Mouse (Mus musculus) limb, embryonic 10.5 days (tissue): ENCODE measurements around the gene Hipk1. TPM values are rescaled to one million over a fixed set of nuclear protein-coding genes. Genes with fewer than 3 reads are reported as not detected.
"Not testable (repeated sequence)": the region's sequence is repeated elsewhere in the genome, so short reads cannot be mapped to it uniquely, and the experiment has no call there.

Experiments used
- DNase-seq: peaks from one replicate; pipeline ENCODE4 v3.0.0-alpha.2; 2017; ENCODE audit warnings: low spot score
- H3K27ac ChIP-seq: fragments of 300-500 bp; sonication (generic); 2 replicates; pipeline ENCODE4 v1.5.1; 2016; ENCODE audit warnings: mild to moderate bottlenecking
- H3K27me3 ChIP-seq: fragments of 300-500 bp; sonication (generic); 2 replicates; pipeline ENCODE4 v1.6.1; 2016; ENCODE audit warnings: low read depth, mild to moderate bottlenecking; ENCODE audit not compliant: poor library complexity, severe bottlenecking
- H3K36me3 ChIP-seq: fragments of 300-500 bp; sonication (generic); 2 replicates; pipeline ENCODE4 v1.6.1; 2016; ENCODE audit warnings: mild to moderate bottlenecking, moderate library complexity
- H3K4me1 ChIP-seq: fragments of 300-500 bp; sonication (generic); 2 replicates; pipeline ENCODE4 v1.6.1; 2016
- H3K4me3 ChIP-seq: fragments of 300-500 bp; sonication (generic); 2 replicates; pipeline ENCODE4 v1.5.1; 2016; ENCODE audit warnings: mild to moderate bottlenecking, moderate library complexity
- H3K9me3 ChIP-seq: fragments of 300-500 bp; sonication (generic); replicated peaks from 2 replicates; pipeline ENCODE4 v1.6.1; 2016; ENCODE audit warnings: mild to moderate bottlenecking
- WGBS: fragments of 180-500 bp; shearing (Covaris S2); methylation state at CpG from one replicate; pipeline ENCODE4 v1.1.7; 2016; 5-methylcytosine and 5-hydroxymethylcytosine counted together
- polyA plus RNA-seq: library from polyadenylated mRNA; unstranded; fragments of >200 nt; fragmentation: Nextera tagmentation; extraction: Ambion mirVana; gene quantifications from 2 replicates; pipeline ENCODE4 v1.2.1, GENCODE M21; 2016

Hipk1 gene
- polyA plus RNA-seq, 1 experiment from 2014 or later: 10.6 TPM

GRCm38 (mm10) chr3:103810967-103811366 lies 19.6 kb upstream of the Hipk1 start:
- Histone ChIP-seq H3K36me3 (peaks cover 47% of the 10 kb centered on the region), H3K9me3 (no peaks in the 10 kb centered on the region), H3K27me3 (no peaks in the 10 kb centered on the region), H3K27ac (no peak overlapping the region), H3K4me1 (peaks cover 18% of the 10 kb centered on the region), H3K4me3 (no peak overlapping the region)
- WGBS: 90% methylated on average over 6 of the region's 6 CpGs
- no peak for DNase-seq

GRCm38 (mm10) chr3:103809799-103810150 lies 18.4 kb upstream of the Hipk1 start:
- Histone ChIP-seq H3K9me3 (no peaks in the 10 kb centered on the region), H3K4me1 (peaks cover 18% of the 10 kb centered on the region), H3K4me3 (peak overlapping the region; percentile 84), H3K36me3 (peaks cover 46% of the 10 kb centered on the region), H3K27ac (peak overlapping the region; percentile 92), H3K27me3 (no peaks in the 10 kb centered on the region)
- DNase-seq: no peak
- WGBS: 3% methylated on average over 14 of the region's 14 CpGs

- H3K27me3 ChIP-seq: no peaks in the 10 kb centered on the region
- WGBS: under 1% methylated on average over 64 of the region's 70 CpGs
- peak within 1 kb of the TSS; percentile 84 for H3K4me3 ChIP-seq
- peak within 1 kb of the TSS; percentile 92 for H3K27ac ChIP-seq
- no peaks in the 10 kb centered on the region for H3K9me3 ChIP-seq
- H3K36me3 ChIP-seq: peaks cover 48% of the 10 kb centered on the region
- peaks cover 18% of the 10 kb centered on the region for H3K4me1 ChIP-seq
- peak; percentile 95 for DNase-seq
Measured at GRCm38 (mm10) chr3:103808891-103809798, 17.8 kb upstream of the Hipk1 start, which contains the start of the genes Dclre1b, Ap4b1 and Gm43064. TSS of gene Dclre1b (minus strand) at chr3:103809444. TSS of gene Ap4b1 (plus strand) at chr3:103809520. TSS of gene Gm43064 (plus strand) at chr3:103809573.

GRCm38 (mm10) chr3:103805671-103806070 lies 14.3 kb upstream of the Hipk1 start:
- peaks cover 67% of the 10 kb centered on the region for H3K36me3 ChIP-seq
- no peak overlapping the region for H3K4me3 ChIP-seq
- DNase-seq: no peak
- H3K9me3 ChIP-seq: no peaks in the 10 kb centered on the region
- H3K4me1 ChIP-seq: peaks cover 18% of the 10 kb centered on the region
- whole genome bisulfite sequencing: 89% methylated on average over 1 of the region's 1 CpGs
- H3K27ac ChIP-seq: no peak overlapping the region
- H3K27me3 ChIP-seq: no peaks in the 10 kb centered on the region

- Histone ChIP-seq H3K36me3 (peaks cover 68% of the 10 kb centered on the region), H3K27me3 (no peaks in the 10 kb centered on the region), H3K9me3 (no peaks in the 10 kb centered on the region), H3K27ac (no peak overlapping the region), H3K4me3 (no peak overlapping the region), H3K4me1 (peaks cover 2% of the 10 kb centered on the region)
- WGBS: 93% methylated on average over 8 of the region's 8 CpGs
- DNase-seq: no peak
Measured at GRCm38 (mm10) chr3:103802861-103803260, 11.5 kb upstream of the Hipk1 start.

- H3K4me3 ChIP-seq: no peak overlapping the region
- DNase-seq: no peak
- H3K27ac ChIP-seq: peak overlapping the region; percentile 36; the same call in 1 of the 2 replicates
- no peaks in the 10 kb centered on the region for H3K27me3 ChIP-seq
- no peaks in the 10 kb centered on the region for H3K9me3 ChIP-seq
- no peaks in the 10 kb centered on the region; the same call in 1 of the 2 replicates for H3K4me1 ChIP-seq
- 87% methylated on average over 10 of the region's 10 CpGs for WGBS
- peaks cover 59% of the 10 kb centered on the region for H3K36me3 ChIP-seq
Measured at GRCm38 (mm10) chr3:103801631-103802531, 10.5 kb upstream of the Hipk1 start.

- Histone ChIP-seq H3K27me3 (no peaks in the 10 kb centered on the region), H3K9me3 (no peaks in the 10 kb centered on the region), H3K27ac (no peak overlapping the region), H3K4me3 (no peak overlapping the region), H3K4me1 (no peaks in the 10 kb centered on the region; the same call in 1 of the 2 replicates), H3K36me3 (peaks cover 38% of the 10 kb centered on the region)
- no peak for DNase-seq
- WGBS: 80% methylated on average over 2 of the region's 2 CpGs
Measured at GRCm38 (mm10) chr3:103799507-103799906, 8.1 kb upstream of the Hipk1 start.

- Histone ChIP-seq H3K9me3 (no peaks in the 10 kb centered on the region), H3K4me1 (peaks cover 5% of the 10 kb centered on the region; the same call in 1 of the 2 replicates), H3K27ac (no peak overlapping the region), H3K4me3 (no peak overlapping the region), H3K36me3 (peaks cover 6% of the 10 kb centered on the region), H3K27me3 (no peaks in the 10 kb centered on the region)
- WGBS: 71% methylated on average over 2 of the region's 2 CpGs
- no peak for DNase-seq
Measured at GRCm38 (mm10) chr3:103796389-103796788, 5.0 kb upstream of the Hipk1 start.

- H3K27ac ChIP-seq: no peak overlapping the region
Measured at GRCm38 (mm10) chr3:103792566-103792965, 1.2 kb upstream of the Hipk1 start.

GRCm38 (mm10) chr3:103792111-103792406 lies 696 bp upstream of the Hipk1 start:
- H3K4me1 ChIP-seq: peaks cover 14% of the 10 kb centered on the region; the same call in 1 of the 2 replicates
- WGBS: 89% methylated on average over 5 of the region's 5 CpGs
- H3K4me3 ChIP-seq: peak overlapping the region; percentile 98
- H3K9me3 ChIP-seq, H3K36me3 ChIP-seq, DNase-seq, H3K27me3 ChIP-seq: not testable (repeated sequence)
- H3K27ac ChIP-seq: 0 out of 2 replicates have a peak overlapping the region, but pooled peaks have one; percentile 98

More at GRCm38 (mm10) chr3:103792566-103792965, 1.2 kb upstream of the Hipk1 start:
- Histone ChIP-seq H3K9me3 (no peaks in the 10 kb centered on the region), H3K36me3 (no peaks in the 10 kb centered on the region), H3K4me1 (peaks cover 14% of the 10 kb centered on the region; the same call in 1 of the 2 replicates), H3K4me3 (no peak overlapping the region), H3K27me3 (no peaks in the 10 kb centered on the region)
- 92% methylated on average over 1 of the region's 1 CpGs for WGBS
- no peak for DNase-seq

- DNase-seq: peak; percentile 76
- Histone ChIP-seq H3K27me3 (no peaks in the 10 kb centered on the region), H3K4me3 (peak overlapping the region; percentile 98), H3K4me1 (peaks cover 14% of the 10 kb centered on the region; the same call in 1 of the 2 replicates), H3K9me3 (no peaks in the 10 kb centered on the region), H3K27ac (peak overlapping the region; percentile 98), H3K36me3 (no peaks in the 10 kb centered on the region)
- under 1% methylated on average over 55 of the region's 61 CpGs for WGBS
Measured at GRCm38 (mm10) chr3:103790346-103791145, 817 bp downstream of the Hipk1 start.

- no peaks in the 10 kb centered on the region for H3K36me3 ChIP-seq
- no peaks in the 10 kb centered on the region for H3K9me3 ChIP-seq
- 4% methylated on average over 14 of the region's 14 CpGs for WGBS
- H3K4me1 ChIP-seq: peaks cover 14% of the 10 kb centered on the region; the same call in 1 of the 2 replicates
- peak; percentile 45 for DNase-seq
- peak overlapping the region; percentile 98 for H3K4me3 ChIP-seq
- H3K27ac ChIP-seq: peak overlapping the region; percentile 98
- H3K27me3 ChIP-seq: no peaks in the 10 kb centered on the region
Measured at GRCm38 (mm10) chr3:103789891-103790345, 1.4 kb downstream of the Hipk1 start.
